Mouse (Mus musculus): ENCODE results near the gene Cabp4. TPM values are rescaled to one million over a fixed set of nuclear protein-coding genes. Genes with fewer than 3 reads are reported as not detected.

The Cabp4 gene
- total RNA-seq, 2 experiments from 2014 or later: not detected

- intact Hi-C loops (cut with DNase I): loop anchor here (10.0 kb wide), 1 partner anchor 133 kb away; the partner anchor contains the start of gene Aldh3b3
- no peak for DNase-seq
These were observed 55.7 kb downstream of the Cabp4 start for GRCm38 (mm10) chr19:4088146-4088545.

GRCm38 (mm10) chr19:4087090-4087489, 56.7 kb downstream of the Cabp4 start:
- intact Hi-C loops (cut with DNase I): loop anchor here (10.0 kb wide), 1 partner anchor 132 kb away; the partner anchor contains the start of gene Aldh3b3
- DNase-seq: no peak

GRCm38 (mm10) chr19:4086156-4086555, 57.7 kb downstream of the Cabp4 start:
- intact Hi-C loops (cut with DNase I): loop anchor here (10.0 kb wide), 1 partner anchor 131 kb away; the partner anchor contains the start of gene Aldh3b3
- DNase-seq: no peak

Other genes with a start within 250 kb of the Cabp4 start
- 10 to 100 TPM; 24.0 to 27.9 TPM for gene Tcirg1, start 236.9 kb downstream of the Cabp4 start, total RNA-seq (2021)
- 100 to 1,000 TPM in 1 of 2 experiments, 10 to 100 TPM in 1; 94.0 to 102 TPM for gene Ndufs8, start 231.3 kb downstream of the Cabp4 start, total RNA-seq (2021)
- gene Aldh3b1, start 214.2 kb downstream of the Cabp4 start, total RNA-seq (2021): 1 to 10 TPM; 1.5 to 1.9 TPM
- gene Unc93b1, start 208.8 kb downstream of the Cabp4 start, total RNA-seq (2021): 1 to 10 TPM; 6.4 to 8.9 TPM
- gene Aldh3b3, start 185.4 kb downstream of the Cabp4 start, total RNA-seq (2021): not detected
- under 1 TPM; 0.40 to 0.64 TPM for gene Aldh3b2, start 171.7 kb downstream of the Cabp4 start, total RNA-seq (2021)
- 1 to 10 TPM; 1.4 to 1.6 TPM for gene Acy3, start 157.5 kb downstream of the Cabp4 start, total RNA-seq (2021)
- not detected for gene Tbx10, start 151.3 kb downstream of the Cabp4 start, total RNA-seq (2021)
- 10 to 100 TPM; 14.6 to 14.8 TPM for gene Nudt8, start 143.5 kb downstream of the Cabp4 start, total RNA-seq (2021)
- 1 to 10 TPM; 4.1 to 4.8 TPM for gene Gm49405, start 143.4 kb downstream of the Cabp4 start, total RNA-seq (2021)
- 1 to 10 TPM; 8.3 to 9.4 TPM for gene Doc2g, start 140.7 kb downstream of the Cabp4 start, total RNA-seq (2021)
- 100 to 1,000 TPM; 185 to 196 TPM for gene Ndufv1, start 131.2 kb downstream of the Cabp4 start, total RNA-seq (2021)
- gene Gstp1, start 106.0 kb downstream of the Cabp4 start, total RNA-seq (2021): 100 to 1,000 TPM; 288 to 297 TPM
- gene Gstp2, start 98.0 kb downstream of the Cabp4 start, total RNA-seq (2021): 10 to 100 TPM; 27.2 to 31.6 TPM
- not detected for gene Gstp3, start 84.5 kb downstream of the Cabp4 start, total RNA-seq (2021)
- not detected for gene Cabp2, start 62.5 kb downstream of the Cabp4 start, total RNA-seq (2021)
- gene Cdk2ap2, start 46.9 kb downstream of the Cabp4 start, total RNA-seq (2021): 10 to 100 TPM; 27.5 to 28.3 TPM
- gene Pitpnm1, start 44.0 kb downstream of the Cabp4 start, total RNA-seq (2021): 100 to 1,000 TPM; 185 to 187 TPM
- gene Aip, start 18.2 kb downstream of the Cabp4 start, total RNA-seq (2021): 10 to 100 TPM; 54.8 to 64.8 TPM
- not detected for gene Gpr152, start 4.2 kb downstream of the Cabp4 start, total RNA-seq (2021)
- 100 to 1,000 TPM in 1 of 2 experiments, 10 to 100 TPM in 1; 92.6 to 107 TPM for gene Coro1b, start 4.6 kb upstream of the Cabp4 start, total RNA-seq (2021)
- 1 to 10 TPM; 1.2 to 1.6 TPM for gene Ptprcap, start 9.6 kb upstream of the Cabp4 start, total RNA-seq (2021)
- gene Rps6kb2, start 19.3 kb upstream of the Cabp4 start, total RNA-seq (2021): 10 to 100 TPM; 38.1 to 39.2 TPM
- 1 to 10 TPM; 2.4 to 3.1 TPM for gene Carns1, start 31.4 kb upstream of the Cabp4 start, total RNA-seq (2021)
- 1 to 10 TPM; 2.1 to 2.4 TPM for gene Tbc1d10c, start 47.3 kb upstream of the Cabp4 start, total RNA-seq (2021)
- 100 to 1,000 TPM; 318 to 333 TPM for gene Ppp1ca, start 48.0 kb upstream of the Cabp4 start, total RNA-seq (2021)
- gene Rad9a, start 57.6 kb upstream of the Cabp4 start, total RNA-seq (2021): 10 to 100 TPM in 1 of 2 experiments, 1 to 10 TPM in 1; 9.8 to 10.6 TPM
- gene Clcf1, start 70.2 kb upstream of the Cabp4 start, total RNA-seq (2021): 1 to 10 TPM; 1.2 to 1.3 TPM
- gene AC109138.7, start 70.3 kb upstream of the Cabp4 start, total RNA-seq (2021): not detected
- 10 to 100 TPM; 11.3 to 11.9 TPM for gene Pold4, start 87.9 kb upstream of the Cabp4 start, total RNA-seq (2021)
- 10 to 100 TPM; 71.0 to 74.6 TPM for gene Ssh3, start 125.1 kb upstream of the Cabp4 start, total RNA-seq (2021)
- 10 to 100 TPM; 98.4 to 99.3 TPM for gene Ankrd13d, start 139.1 kb upstream of the Cabp4 start, total RNA-seq (2021)
- gene Grk2, start 162.2 kb upstream of the Cabp4 start, total RNA-seq (2021): 100 to 1,000 TPM; 143 to 167 TPM

Data from left cerebral cortex, postnatal 4 days (tissue).